Mouse (Mus musculus): Measurements from ENCODE around the gene Tanc1. TPM values are rescaled to one million over a fixed set of nuclear protein-coding genes. Genes with fewer than 3 reads are reported as not detected.
"Not testable (repeated sequence)": the region's sequence is repeated elsewhere in the genome, so short reads cannot be mapped to it uniquely, and the experiment has no call there.

Gene Tanc1
- 10 to 100 TPM; 11.9 to 97.4 (median 23.4) TPM for total RNA-seq (2018; cell fraction: chromatin; rRNA removed)
- total RNA-seq (2018; cell fraction: cytosol; rRNA removed) = 1 to 10 TPM; 2.7 to 6.9 (median 4.5) TPM
- total RNA-seq (2018; cell fraction: nucleus; rRNA removed) = 10 to 100 TPM in 15 of 26 experiments, 1 to 10 TPM in 11; 5.8 to 83.7 (median 10.2) TPM
- 4.6 to 7.0 TPM (median 5.8 TPM) in 3 replicates for polyA plus RNA-seq (2018)

DNA sequence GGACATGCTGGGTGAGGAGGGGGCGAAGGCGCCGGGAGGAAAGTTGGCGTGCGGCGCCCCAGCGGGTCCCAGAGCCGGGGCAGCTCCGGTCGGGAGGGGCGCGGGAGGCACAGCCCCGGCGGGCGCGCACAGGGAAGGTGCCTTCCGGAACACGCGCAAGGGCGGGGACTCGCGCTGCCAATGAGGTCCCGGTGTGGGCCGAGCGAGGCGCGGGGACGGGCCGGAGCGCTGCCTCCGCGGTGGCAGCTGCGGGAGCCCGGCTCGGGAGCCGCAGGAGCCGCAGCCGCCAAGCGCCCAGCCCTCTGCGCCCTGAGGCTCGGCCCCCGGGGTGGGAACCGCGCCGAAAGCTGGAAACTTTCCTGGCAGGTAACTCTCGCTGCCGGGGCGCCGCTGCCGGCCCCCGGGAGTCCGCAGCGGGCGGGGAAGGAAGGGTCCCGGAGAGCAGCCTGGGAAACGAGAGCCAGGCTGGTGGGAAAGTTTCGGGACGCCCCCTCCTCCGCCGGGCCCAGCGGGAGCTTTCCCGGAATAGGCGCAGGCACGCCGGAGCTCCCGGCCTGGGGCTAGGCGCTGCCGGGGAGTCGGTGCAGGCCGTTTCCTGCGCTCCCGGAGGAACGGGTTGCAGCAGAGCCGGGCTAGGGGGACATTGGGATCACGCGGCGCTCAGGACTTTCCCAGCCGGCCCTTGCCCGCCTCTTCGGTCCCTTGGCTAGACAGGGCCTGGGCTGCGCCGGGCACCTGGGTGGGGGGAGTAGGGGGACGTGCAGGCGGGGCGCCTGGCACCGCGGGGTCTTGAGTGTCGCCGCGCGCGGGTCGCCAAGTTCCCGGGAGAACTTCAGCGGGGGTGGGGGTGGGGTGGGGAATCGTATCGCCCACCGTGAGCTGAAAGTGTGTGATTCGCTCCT lies at the start of gene Tanc1:
Gene Tanc1, plus strand, starts transcription at position 212 of the 902 bp plus-strand sequence.
- no peak within 1 kb of the TSS for H3K27ac ChIP-seq
- peak within 1 kb of the TSS; percentile 45 for H3K4me3 ChIP-seq (ENCODE audit: inconsistent target)
- 1% methylated on average over 91 of the region's 99 CpGs for WGBS (ENCODE audit: missing documents)
- H3K36me3 ChIP-seq (ENCODE audit: inconsistent target) = no peaks in the 10 kb centered on the region
- H3K79me2 ChIP-seq (ENCODE audit: inconsistent target) = peaks cover 20% of the 10 kb centered on the region; the same call in 1 of the 2 replicates

DNA sequence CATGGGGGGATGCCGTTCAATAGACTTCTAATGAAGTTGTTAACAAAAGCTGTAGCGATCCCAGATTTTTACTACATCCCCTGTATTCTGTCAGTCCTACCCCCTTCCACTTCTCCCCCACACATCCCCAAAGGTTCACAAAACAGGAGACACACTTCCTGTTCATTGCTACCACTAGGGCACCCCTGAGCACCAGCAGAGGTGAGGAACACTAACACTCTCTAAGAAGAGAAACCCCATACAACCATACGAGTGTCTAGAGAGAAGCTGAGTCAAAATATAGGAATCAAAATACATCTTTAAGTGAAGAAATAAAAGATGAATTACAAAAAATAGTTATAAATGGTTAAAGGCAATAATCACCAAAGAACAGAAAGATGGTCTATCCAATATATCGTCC lies 49.6 kb upstream of the Tanc1 start:
- Histone ChIP-seq H3K4me3 (ENCODE audit: inconsistent target) (no peak overlapping the region), H3K36me3 (ENCODE audit: inconsistent target) (no peaks in the 10 kb centered on the region), H3K79me2 (ENCODE audit: inconsistent target) (no peaks in the 10 kb centered on the region), H3K27ac (no peak overlapping the region)
- WGBS (ENCODE audit: missing documents) = 92% methylated on average over 4 of the region's 4 CpGs

DNA sequence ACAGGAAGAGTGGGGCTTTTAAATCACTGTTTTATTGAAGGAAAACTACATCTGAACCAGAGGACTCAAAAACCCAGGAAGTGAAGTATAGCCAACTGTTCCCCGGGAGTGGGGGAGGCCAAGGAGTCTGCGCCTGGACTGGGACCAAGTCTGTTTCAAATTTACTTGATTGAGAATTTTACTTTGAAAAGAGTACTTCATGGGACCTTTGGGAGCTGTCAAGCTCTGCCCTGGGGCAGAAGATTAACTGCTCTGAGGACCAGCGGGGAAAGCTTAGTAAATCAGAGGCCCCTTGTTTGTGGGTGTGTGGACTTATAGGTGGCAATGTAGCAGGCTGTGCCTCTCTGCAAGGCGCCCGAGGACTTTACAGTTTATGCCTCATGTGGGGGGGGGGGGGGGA lies 49.1 kb upstream of the Tanc1 start:
- no peak overlapping the region for H3K4me3 ChIP-seq (ENCODE audit: inconsistent target)
- no peak overlapping the region for H3K27ac ChIP-seq
- no peaks in the 10 kb centered on the region for H3K79me2 ChIP-seq (ENCODE audit: inconsistent target)
- 82% methylated on average over 4 of the region's 5 CpGs for WGBS (ENCODE audit: missing documents)
- H3K36me3 ChIP-seq (ENCODE audit: inconsistent target) = no peaks in the 10 kb centered on the region

DNA sequence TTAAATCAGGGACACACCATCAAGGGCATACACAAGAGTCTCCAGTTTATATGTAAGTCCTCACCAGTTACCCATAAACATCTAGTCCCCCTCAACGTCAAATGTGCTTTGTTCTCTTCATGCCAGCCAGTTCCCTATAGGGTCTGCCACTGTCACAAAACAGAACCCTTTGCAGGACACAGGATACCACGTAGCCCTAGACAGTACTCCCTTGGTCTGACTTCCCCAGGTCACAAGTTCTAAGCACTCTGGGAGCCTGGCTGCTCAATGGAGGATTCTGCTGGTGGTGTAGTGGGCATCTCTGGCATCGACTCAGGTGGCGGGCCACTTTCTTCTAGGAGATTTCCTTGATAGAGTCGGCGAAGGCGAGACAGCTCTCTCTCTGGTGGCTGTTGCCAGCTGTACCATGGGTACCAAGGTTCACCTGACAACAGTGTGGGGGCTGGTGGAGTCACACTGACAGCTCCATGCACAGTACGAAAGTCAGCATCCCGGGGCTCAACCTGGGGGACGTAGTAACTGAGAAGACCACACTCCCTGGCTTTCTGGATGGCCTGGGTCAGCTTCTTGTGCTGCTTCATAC lies 47.7 kb upstream of the Tanc1 start:
- H3K36me3 ChIP-seq (ENCODE audit: inconsistent target); H3K79me2 ChIP-seq (ENCODE audit: inconsistent target); H3K27ac ChIP-seq; H3K4me3 ChIP-seq (ENCODE audit: inconsistent target): not testable (repeated sequence)
- 97% methylated on average over 3 of the region's 10 CpGs for WGBS (ENCODE audit: missing documents)

DNA sequence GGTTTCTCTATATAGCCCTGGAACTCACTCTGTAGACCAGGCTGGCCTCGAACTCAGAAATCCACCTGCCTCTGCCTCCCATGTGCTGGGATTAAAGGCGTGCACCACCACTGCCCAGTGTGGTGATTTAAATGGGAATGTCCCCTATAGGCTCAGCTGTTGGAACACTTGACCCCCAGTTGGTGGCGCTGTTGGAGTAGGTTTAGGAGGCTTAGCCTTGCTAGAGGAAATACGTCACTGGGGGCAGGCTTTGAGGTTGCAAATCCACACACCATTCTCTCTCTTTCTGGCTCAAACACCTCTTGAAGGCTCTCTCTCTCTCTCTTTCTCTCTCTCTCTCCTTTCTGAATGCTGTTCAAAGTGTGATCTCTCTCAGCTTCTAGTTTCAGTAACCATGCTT lies 46.9 kb upstream of the Tanc1 start:
- WGBS (ENCODE audit: missing documents) = 85% methylated on average over 4 of the region's 4 CpGs
- no peaks in the 10 kb centered on the region for H3K79me2 ChIP-seq (ENCODE audit: inconsistent target)
- H3K27ac ChIP-seq = no peak overlapping the region
- no peaks in the 10 kb centered on the region for H3K36me3 ChIP-seq (ENCODE audit: inconsistent target)
- H3K4me3 ChIP-seq (ENCODE audit: inconsistent target) = no peak overlapping the region

DNA sequence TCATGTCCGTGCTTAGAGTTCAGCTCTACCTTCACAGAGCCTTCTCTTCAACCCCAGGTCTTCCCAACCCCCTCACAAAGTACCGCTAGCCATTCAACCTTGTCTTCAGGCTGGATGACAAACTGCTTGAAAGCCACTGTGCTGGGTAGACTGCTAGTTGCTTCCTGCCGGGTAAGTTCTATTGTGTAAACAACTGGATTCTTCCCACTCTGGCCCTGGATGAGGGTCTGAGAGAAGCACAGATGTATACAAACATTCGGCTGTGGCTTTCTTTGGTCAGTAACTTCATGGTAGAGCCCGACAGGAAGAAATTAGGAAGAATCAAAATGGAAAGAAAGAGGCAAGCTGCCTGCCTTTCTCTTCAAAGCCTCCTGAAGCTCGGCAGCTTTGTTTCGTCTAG lies 30.9 kb upstream of the Tanc1 start:
- Histone ChIP-seq H3K79me2 (ENCODE audit: inconsistent target) (no peaks in the 10 kb centered on the region), H3K36me3 (ENCODE audit: inconsistent target) (no peaks in the 10 kb centered on the region), H3K4me3 (ENCODE audit: inconsistent target) (no peak overlapping the region), H3K27ac (no peak overlapping the region)
- 59% methylated on average over 7 of the region's 7 CpGs for WGBS (ENCODE audit: missing documents)

DNA sequence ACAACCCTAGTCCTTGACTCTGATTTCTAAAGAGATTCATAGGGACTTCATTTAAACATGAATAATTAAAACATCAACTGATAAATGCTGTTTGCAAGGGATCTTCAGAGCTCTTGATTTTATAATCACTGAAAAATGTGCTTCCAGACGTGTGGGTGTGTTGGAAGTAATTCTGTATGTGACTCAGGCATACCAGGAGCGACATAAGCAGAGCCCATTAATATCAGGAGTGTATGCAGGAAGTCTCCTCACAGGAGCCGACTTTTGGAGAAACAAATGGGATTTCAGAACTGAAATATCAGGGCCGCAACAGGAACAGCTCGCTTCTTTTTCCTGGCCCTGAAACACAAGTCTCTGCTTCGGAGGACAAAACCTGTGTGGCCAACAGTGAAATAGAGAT lies 27.9 kb upstream of the Tanc1 start:
- 91% methylated on average over 6 of the region's 6 CpGs for WGBS (ENCODE audit: missing documents)
- Histone ChIP-seq H3K27ac (no peak overlapping the region), H3K36me3 (ENCODE audit: inconsistent target) (no peaks in the 10 kb centered on the region), H3K79me2 (ENCODE audit: inconsistent target) (no peaks in the 10 kb centered on the region), H3K4me3 (ENCODE audit: inconsistent target) (no peak overlapping the region)

DNA sequence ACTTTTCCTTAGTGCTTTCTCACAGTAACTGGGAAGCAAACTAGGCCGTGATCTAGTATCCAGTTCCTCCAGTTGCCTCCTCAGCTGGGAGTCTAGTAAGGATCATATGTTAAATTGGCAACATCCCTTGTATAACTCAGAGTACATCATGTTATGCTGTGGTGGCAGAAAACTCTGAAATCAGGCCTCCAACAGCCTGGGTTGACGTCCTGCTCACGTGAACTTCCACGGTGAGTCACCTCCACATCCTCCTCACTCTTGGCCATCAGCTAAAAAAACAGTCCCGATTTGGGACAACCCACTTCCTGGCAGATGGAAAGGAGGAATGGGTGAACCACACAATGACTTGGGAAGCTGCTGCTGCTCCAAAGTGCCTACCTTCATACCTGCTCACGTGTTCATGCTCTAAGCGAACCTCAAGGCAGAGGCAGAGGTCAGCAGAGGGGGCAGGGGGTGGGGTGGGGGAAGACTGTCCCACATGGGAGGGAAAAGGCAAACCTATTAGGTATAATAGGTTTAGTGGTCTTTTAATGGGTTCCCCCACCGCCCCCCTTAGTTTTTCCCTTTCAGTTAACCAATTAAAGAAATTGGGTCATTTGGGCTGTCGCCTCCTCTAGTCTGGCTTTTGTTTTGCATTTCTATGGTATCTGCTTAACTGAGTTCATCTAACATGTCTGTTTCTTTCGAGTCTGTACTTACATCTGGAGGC lies 24.3 kb upstream of the Tanc1 start:
- WGBS (ENCODE audit: missing documents) = 76% methylated on average over 10 of the region's 10 CpGs
- Histone ChIP-seq H3K4me3 (ENCODE audit: inconsistent target) (no peak overlapping the region), H3K36me3 (ENCODE audit: inconsistent target) (no peaks in the 10 kb centered on the region), H3K27ac (0 out of 2 replicates have a peak overlapping the region, but pooled peaks have one; percentile 15), H3K79me2 (ENCODE audit: inconsistent target) (no peaks in the 10 kb centered on the region)

DNA sequence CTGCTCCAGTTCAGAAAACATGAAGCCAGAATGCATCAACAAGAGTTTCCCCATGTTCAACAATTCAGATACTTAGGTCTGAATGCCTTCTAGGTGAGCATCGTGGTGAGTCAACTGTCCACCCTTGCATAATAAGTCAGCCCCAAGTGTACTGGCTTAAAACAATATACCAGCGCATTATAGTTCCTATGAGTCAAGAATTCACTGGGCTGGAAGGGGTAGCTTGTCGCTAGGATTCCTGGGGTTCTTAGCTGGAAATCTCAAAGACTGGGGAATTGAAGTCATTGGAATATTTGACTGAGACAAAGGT lies 23.8 kb upstream of the Tanc1 start:
- WGBS (ENCODE audit: missing documents) = 94% methylated on average over 3 of the region's 3 CpGs
- no peaks in the 10 kb centered on the region for H3K79me2 ChIP-seq (ENCODE audit: inconsistent target)
- no peak overlapping the region for H3K4me3 ChIP-seq (ENCODE audit: inconsistent target)
- H3K27ac ChIP-seq = no peak overlapping the region
- H3K36me3 ChIP-seq (ENCODE audit: inconsistent target) = no peaks in the 10 kb centered on the region

DNA sequence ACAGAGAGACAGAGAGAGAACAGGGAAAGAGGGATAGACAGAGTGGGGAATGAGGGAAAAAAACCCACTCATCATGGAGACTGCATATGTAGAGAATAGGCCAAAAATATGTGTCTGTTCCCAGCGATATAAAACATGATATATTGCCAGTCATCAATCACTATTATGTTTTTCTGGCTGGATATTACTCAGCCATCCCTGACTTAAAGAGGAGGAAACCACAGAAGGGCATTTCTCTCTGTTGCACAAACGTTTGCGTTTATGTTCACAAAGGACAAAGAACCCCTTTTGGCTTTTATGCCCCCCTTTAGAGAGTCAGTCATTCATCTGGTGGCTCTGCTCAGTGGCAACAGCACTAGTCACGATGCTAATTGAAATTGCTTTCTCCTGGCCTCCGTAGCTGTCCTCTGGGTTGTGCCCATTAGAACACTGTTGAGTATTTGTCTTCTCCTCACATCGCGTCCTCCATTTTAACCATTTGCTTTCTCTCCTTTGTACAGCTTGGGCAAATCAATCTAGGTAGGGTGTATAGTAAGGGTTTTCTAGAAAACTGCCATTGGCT lies 18.4 kb upstream of the Tanc1 start:
- Histone ChIP-seq H3K36me3 (ENCODE audit: inconsistent target) (no peaks in the 10 kb centered on the region), H3K4me3 (ENCODE audit: inconsistent target) (no peak overlapping the region), H3K79me2 (ENCODE audit: inconsistent target) (no peaks in the 10 kb centered on the region), H3K27ac (no peak overlapping the region)
- 31% methylated on average over 7 of the region's 7 CpGs for WGBS (ENCODE audit: missing documents)

DNA sequence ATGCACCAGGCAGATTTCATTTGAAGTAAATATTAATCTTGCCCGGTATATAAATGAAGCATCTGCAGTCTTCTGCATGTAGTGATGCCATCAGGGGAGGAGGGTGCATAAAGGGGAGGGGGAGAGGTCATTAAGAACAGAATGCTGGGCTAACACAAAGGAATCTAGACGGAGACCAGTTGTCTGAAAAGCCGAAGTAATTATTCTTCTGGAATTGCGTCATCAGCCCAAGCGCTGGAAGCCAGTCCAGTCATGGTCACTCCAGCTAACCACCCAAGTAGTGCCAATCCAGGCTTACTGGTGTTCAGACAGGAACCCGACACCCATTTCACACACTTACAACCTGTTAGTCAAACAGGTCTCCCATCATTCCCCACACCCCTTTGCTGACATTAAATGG lies 17.7 kb upstream of the Tanc1 start:
- 75% methylated on average over 6 of the region's 6 CpGs for WGBS (ENCODE audit: missing documents)
- Histone ChIP-seq H3K79me2 (ENCODE audit: inconsistent target) (no peaks in the 10 kb centered on the region), H3K4me3 (ENCODE audit: inconsistent target) (no peak overlapping the region), H3K27ac (no peak overlapping the region), H3K36me3 (ENCODE audit: inconsistent target) (no peaks in the 10 kb centered on the region)

DNA sequence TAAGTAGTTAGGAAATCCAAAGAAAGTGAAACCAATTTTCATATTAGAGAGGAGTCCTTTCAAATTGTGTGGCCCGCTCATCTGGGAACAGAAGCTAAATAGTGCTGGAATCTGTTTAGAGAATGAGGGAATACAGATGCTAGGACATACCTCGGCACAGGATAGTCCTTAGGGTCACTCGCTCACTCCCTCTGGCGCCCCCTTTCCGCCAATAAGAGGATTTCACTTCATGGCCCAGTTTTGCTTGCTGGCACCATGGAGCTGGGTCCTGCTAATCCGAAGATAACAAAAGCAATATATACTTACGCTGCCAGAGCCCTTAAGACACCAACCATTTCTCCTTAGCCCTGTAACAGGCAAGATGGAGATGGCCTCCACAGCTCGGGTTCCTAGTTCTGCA lies 15.3 kb upstream of the Tanc1 start:
- Histone ChIP-seq H3K27ac (no peak overlapping the region), H3K79me2 (ENCODE audit: inconsistent target) (no peaks in the 10 kb centered on the region), H3K36me3 (ENCODE audit: inconsistent target) (no peaks in the 10 kb centered on the region), H3K4me3 (ENCODE audit: inconsistent target) (no peak overlapping the region)
- WGBS (ENCODE audit: missing documents) = 85% methylated on average over 8 of the region's 8 CpGs

DNA sequence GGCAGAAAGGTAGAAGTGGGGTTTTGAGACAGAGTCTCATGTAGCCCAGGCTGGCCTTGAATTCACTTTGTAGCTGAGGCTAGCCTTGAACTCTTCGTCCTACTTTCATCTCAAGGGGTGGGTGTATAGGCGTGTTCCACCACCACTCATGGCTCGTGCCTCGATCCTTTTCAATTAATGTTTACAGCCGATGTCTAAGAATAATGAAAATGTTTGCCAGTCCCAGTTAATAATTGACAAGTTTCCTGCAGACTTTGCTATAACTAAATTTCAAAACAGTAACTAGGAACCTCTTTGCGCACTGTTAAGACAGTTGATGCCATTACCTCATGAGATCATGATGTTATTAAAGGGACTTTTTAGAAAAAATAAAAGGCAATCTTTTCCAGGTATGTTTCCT lies 13.6 kb upstream of the Tanc1 start:
- Histone ChIP-seq H3K4me3 (ENCODE audit: inconsistent target) (no peak overlapping the region), H3K79me2 (ENCODE audit: inconsistent target) (no peaks in the 10 kb centered on the region), H3K27ac (no peak overlapping the region), H3K36me3 (ENCODE audit: inconsistent target) (no peaks in the 10 kb centered on the region)
- 94% methylated on average over 6 of the region's 6 CpGs for WGBS (ENCODE audit: missing documents)

DNA sequence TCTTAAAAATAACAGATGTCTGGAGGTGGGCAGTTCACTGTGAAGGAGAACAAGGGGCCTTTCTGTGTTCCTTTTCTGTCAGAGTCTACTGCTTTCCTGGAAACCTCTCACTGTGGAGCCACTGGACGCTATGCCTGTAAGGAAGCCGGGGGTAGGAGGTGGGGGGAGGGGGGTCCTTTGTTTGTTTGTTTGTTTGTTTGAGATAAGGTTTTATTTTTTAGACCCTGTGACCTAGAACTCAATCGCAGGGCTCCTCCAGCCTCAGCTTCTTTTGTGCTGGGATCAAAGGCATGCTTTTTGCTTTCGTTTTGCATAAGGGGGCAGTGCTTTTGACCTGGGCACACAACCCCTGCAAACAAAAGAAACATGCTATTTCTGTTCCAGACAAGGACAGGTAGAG lies 12.9 kb upstream of the Tanc1 start:
- Histone ChIP-seq H3K27ac (no peak overlapping the region), H3K36me3 (ENCODE audit: inconsistent target) (no peaks in the 10 kb centered on the region), H3K4me3 (ENCODE audit: inconsistent target) (no peak overlapping the region), H3K79me2 (ENCODE audit: inconsistent target) (no peaks in the 10 kb centered on the region)
- WGBS (ENCODE audit: missing documents) = 29% methylated on average over 4 of the region's 4 CpGs

Data from macrophage (primary cell).